Mouse (Mus musculus) lung, embryonic 16.5 days (tissue): ENCODE results near the gene Fkbp7. TPM values are rescaled to one million over a fixed set of nuclear protein-coding genes. Genes with fewer than 3 reads are reported as not detected.
"Not testable (repeated sequence)": the region's sequence is repeated elsewhere in the genome, so short reads cannot be mapped to it uniquely, and the experiment has no call there.

Source experiments
- ATAC-seq: fragments of 200-750 bp; cut with Nextera tagmentation; 2 replicates; pipeline ENCODE4 v1.8.0; 2017; ENCODE audit warnings: low read depth, mild to moderate bottlenecking, moderate library complexity
- H3K27ac ChIP-seq: fragments of 300-500 bp; sonication (generic); 2 replicates; pipeline ENCODE4 v1.5.1; 2014; ENCODE audit warnings: mild to moderate bottlenecking, control low read depth, low read length
- H3K27me3 ChIP-seq: fragments of 300-500 bp; sonication (generic); 2 replicates; pipeline ENCODE4 v1.6.1; 2014; ENCODE audit warnings: low read depth, low read length, mixed read lengths; ENCODE audit not compliant: control insufficient read depth, insufficient read depth
- H3K36me3 ChIP-seq: fragments of 300-500 bp; sonication (generic); 2 replicates; pipeline ENCODE4 v1.6.1; 2014; ENCODE audit warnings: low read length; ENCODE audit not compliant: control insufficient read depth, insufficient read depth
- H3K4me1 ChIP-seq: fragments of 300-500 bp; sonication (generic); replicated peaks from 2 replicates; pipeline ENCODE4 v1.6.1; 2014; ENCODE audit warnings: low read length, mixed read lengths; ENCODE audit not compliant: control insufficient read depth, insufficient read depth
- H3K4me2 ChIP-seq: fragments of 300-500 bp; sonication (generic); 2 replicates; pipeline ENCODE4 v1.6.1; 2014; ENCODE audit warnings: low read depth, low read length, control low read depth
- H3K4me3 ChIP-seq: fragments of 300-500 bp; sonication (generic); 2 replicates; pipeline ENCODE4 v1.5.1; 2014; ENCODE audit warnings: mild to moderate bottlenecking, low read length, control low read depth
- H3K9ac ChIP-seq: fragments of 300-500 bp; sonication (generic); 2 replicates; pipeline ENCODE4 v1.6.1; 2014; ENCODE audit warnings: low read length, control low read depth
- H3K9me3 ChIP-seq: fragments of 300-500 bp; sonication (generic); 2 replicates; pipeline ENCODE4 v1.6.1; 2016; ENCODE audit warnings: low read length; ENCODE audit not compliant: control insufficient read depth
- WGBS: fragments of 180-500 bp; shearing (Covaris S2); extraction: QIAGEN DNeasy Blood & Tissue Kit; methylation state at CpG from one replicate; pipeline ENCODE4 v1.1.7; 2014; 5-methylcytosine and 5-hydroxymethylcytosine counted together
- polyA plus RNA-seq: library from polyadenylated mRNA; unstranded; fragments of >200 nt; fragmentation: Nextera tagmentation; extraction: Ambion mirVana; gene quantifications from 2 replicates; pipeline ENCODE4 v1.2.1, GENCODE M21; 2015

Gene Fkbp7
- polyA plus RNA-seq, 1 experiment from 2014 or later: 79.7 TPM

DNA sequence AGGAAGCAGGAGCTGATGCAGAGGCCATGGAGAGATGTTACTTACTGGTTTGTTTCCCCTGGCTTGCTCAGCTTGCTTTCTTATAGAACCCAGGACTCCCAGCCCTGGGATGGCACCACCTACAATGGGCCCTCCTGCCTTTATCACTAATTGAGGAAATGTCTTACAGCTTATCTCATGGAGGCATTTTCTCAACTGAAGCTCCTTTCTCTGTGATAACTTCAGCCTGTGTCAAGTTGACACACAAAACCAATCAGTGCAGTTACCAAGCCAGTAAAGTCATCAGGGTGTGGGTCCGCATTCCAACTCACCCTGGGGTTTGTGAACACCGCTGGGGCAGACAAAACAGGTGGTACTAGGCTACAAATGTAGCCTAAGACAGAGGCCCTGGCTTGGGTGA is 50.6 kb downstream of the Fkbp7 start:
- peaks cover 19% of the 10 kb centered on the region for H3K36me3 ChIP-seq
- ATAC-seq, H3K4me3 ChIP-seq, H3K27ac ChIP-seq, H3K27me3 ChIP-seq, H3K9me3 ChIP-seq, H3K9ac ChIP-seq, H3K4me2 ChIP-seq, H3K4me1 ChIP-seq: not testable (repeated sequence)
- 89% methylated on average over 2 of the region's 2 CpGs for WGBS

DNA sequence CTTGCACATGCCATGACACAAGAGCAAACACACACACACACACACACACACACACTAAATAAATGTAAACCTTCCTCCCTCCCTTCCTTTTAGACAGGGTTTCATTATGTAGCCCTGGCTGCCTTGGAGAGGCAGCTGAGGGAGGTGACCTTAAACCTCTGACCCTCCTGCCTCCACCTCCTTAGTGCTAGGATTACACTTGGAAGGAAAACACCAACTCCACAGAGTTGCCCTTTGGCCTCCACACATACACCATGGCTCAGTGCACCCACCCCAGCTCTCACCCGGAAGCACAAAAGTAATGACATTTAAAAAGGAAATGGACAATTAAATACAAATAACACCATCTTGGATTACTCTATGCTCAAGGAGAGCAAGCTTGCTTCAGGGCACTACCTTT is 51.2 kb downstream of the Fkbp7 start:
- WGBS: 59% methylated on average over 1 of the region's 1 CpGs
- Histone ChIP-seq H3K36me3 (peaks cover 13% of the 10 kb centered on the region), H3K4me3 (no peak overlapping the region), H3K4me1 (no peaks in the 10 kb centered on the region), H3K4me2 (no peak overlapping the region), H3K27ac (no peak overlapping the region), H3K9ac (no peak overlapping the region), H3K27me3 (no peaks in the 10 kb centered on the region), H3K9me3 (peaks cover 9% of the 10 kb centered on the region)
- ATAC-seq: no peak

DNA sequence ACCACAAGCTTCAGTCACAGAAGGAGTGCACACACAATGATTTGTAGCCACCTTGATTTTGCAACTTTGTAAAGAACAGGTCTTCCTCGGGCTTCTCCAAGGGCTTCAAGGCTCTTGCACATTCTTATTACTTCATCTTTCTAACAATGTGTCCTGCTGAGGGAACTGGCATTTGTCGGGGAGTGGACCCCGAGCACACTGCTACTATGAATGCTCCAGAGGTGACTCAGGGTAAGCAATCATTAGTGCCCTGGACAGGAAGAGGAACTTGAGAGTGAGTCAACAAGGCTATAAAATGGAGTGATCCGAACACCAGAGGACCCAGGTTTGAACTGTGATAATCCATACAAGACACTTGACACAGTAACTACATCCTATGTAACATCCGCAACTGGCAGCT is 52.7 kb downstream of the Fkbp7 start:
- Histone ChIP-seq H3K9me3 (peaks cover 4% of the 10 kb centered on the region; the same call in 1 of the 2 replicates), H3K4me1 (no peaks in the 10 kb centered on the region), H3K27ac (no peak overlapping the region), H3K4me2 (no peak overlapping the region), H3K27me3 (no peaks in the 10 kb centered on the region), H3K9ac (no peak overlapping the region), H3K36me3 (peaks cover 5% of the 10 kb centered on the region), H3K4me3 (no peak overlapping the region)
- WGBS: 73% methylated on average over 5 of the region's 5 CpGs
- ATAC-seq: no peak

DNA sequence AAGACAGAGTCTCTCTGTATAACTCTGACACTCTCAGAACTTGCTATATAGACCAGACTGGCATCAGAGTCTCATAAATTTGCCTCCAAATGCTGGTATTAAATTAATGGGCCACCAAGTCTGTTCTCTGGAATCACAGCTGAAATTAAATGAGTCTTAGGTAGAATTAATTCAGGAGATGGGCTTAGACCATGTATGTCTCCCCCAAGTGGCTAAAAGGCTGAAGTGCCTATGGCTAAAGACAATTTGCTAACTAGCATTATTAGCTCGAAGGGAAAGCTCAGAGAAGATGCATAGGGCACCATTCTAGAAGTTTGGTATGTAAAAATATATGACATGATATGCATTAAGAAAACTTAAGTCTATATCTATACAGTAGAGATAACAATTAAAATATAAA is 54.8 kb downstream of the Fkbp7 start:
- 39% methylated on average over 1 of the region's 1 CpGs for WGBS
- Histone ChIP-seq H3K27ac (no peak overlapping the region), H3K9me3 (no peaks in the 10 kb centered on the region), H3K4me3 (no peak overlapping the region), H3K9ac (no peak overlapping the region), H3K36me3 (no peaks in the 10 kb centered on the region), H3K4me2 (no peak overlapping the region), H3K27me3 (no peaks in the 10 kb centered on the region), H3K4me1 (no peaks in the 10 kb centered on the region)
- ATAC-seq: no peak

Other genes with a start within 250 kb of the Fkbp7 start
- 63.9 and 67.5 TPM in 2 replicates for gene Prkra, start 25.1 kb downstream of the Fkbp7 start, polyA plus RNA-seq
- 0.23 and 0.63 TPM in 2 replicates for gene Pjvk, start 24.6 kb downstream of the Fkbp7 start, polyA plus RNA-seq
- 3.9 TPM in 2 replicates for gene Plekha3, start 2.2 kb upstream of the Fkbp7 start, polyA plus RNA-seq